Mouse (Mus musculus) heart, postnatal 0 days (tissue): ENCODE results near the gene Hspbap1. TPM values are rescaled to one million over a fixed set of nuclear protein-coding genes. Genes with fewer than 3 reads are reported as not detected.

Experiments
- ATAC-seq: fragments of 200-750 bp; cut with Nextera tagmentation; 2 replicates; pipeline ENCODE4 v1.8.0; 2017; ENCODE audit warnings: low read depth, moderate number of reproducible peaks, moderate library complexity; ENCODE audit not compliant: insufficient read depth
- DNase-seq: peaks from one replicate; pipeline ENCODE4 v3.0.0-alpha.2; 2016; ENCODE audit warnings: low spot score
- H3K27ac ChIP-seq: fragments of 300-500 bp; sonication (generic); 2 replicates; pipeline ENCODE4 v1.5.1; 2014; ENCODE audit warnings: low read depth, mild to moderate bottlenecking
- H3K27me3 ChIP-seq: fragments of 300-500 bp; sonication (generic); 2 replicates; pipeline ENCODE4 v1.6.1; 2014; ENCODE audit warnings: low read length, mixed read lengths; ENCODE audit not compliant: control insufficient read depth, insufficient read depth
- H3K36me3 ChIP-seq: fragments of 300-500 bp; sonication (generic); replicated peaks from 2 replicates; pipeline ENCODE4 v1.6.1; 2014; ENCODE audit warnings: low read length, mixed read lengths; ENCODE audit not compliant: control insufficient read depth, insufficient read depth
- H3K4me1 ChIP-seq: fragments of 300-500 bp; sonication (generic); 2 replicates; pipeline ENCODE4 v1.6.1; 2014; ENCODE audit warnings: antibody characterized with exemption; ENCODE audit not compliant: control insufficient read depth, insufficient read depth
- H3K4me2 ChIP-seq: fragments of 300-500 bp; sonication (generic); 2 replicates; pipeline ENCODE4 v1.6.1; 2014; ENCODE audit warnings: low read depth, mild to moderate bottlenecking, low read length, moderate library complexity
- H3K4me3 ChIP-seq: fragments of 300-500 bp; sonication (generic); 2 replicates; pipeline ENCODE4 v1.5.1; 2014; ENCODE audit warnings: low read depth, low read length
- H3K9ac ChIP-seq: fragments of 300-500 bp; sonication (generic); replicated peaks from 2 replicates; pipeline ENCODE4 v1.6.1; 2014; ENCODE audit warnings: low read depth, low read length, mixed read lengths
- H3K9me3 ChIP-seq: fragments of 300-500 bp; sonication (generic); replicated peaks from 2 replicates; pipeline ENCODE4 v1.6.1; 2016; ENCODE audit warnings: low read length; ENCODE audit not compliant: control insufficient read depth
- CTCF ChIP-seq: IDR thresholded peaks from 2 replicates; pipeline ENCODE4 v1.5.1; 2016; ENCODE audit warnings: antibody characterized with exemption, control low read depth, low read depth
- EP300 ChIP-seq: IDR thresholded peaks from 2 replicates; pipeline ENCODE4 v1.6.1; 2016; ENCODE audit warnings: antibody characterized with exemption, low read depth
- WGBS: fragments of 180-500 bp; shearing (Covaris S2); extraction: QIAGEN DNeasy Blood & Tissue Kit; methylation state at CpG from one replicate; pipeline ENCODE4 v1.1.7; 2014; 5-methylcytosine and 5-hydroxymethylcytosine counted together
- polyA plus RNA-seq: library from polyadenylated mRNA; unstranded; fragments of >200 nt; fragmentation: Nextera tagmentation; extraction: Ambion mirVana; gene quantifications from 2 replicates; pipeline ENCODE4 v1.2.1, GENCODE M21; 2015
- total RNA-seq: library from RNA; depleted of rRNA; stranded (reverse); fragments of >200 nt; gene quantifications from 2 replicates; pipeline ENCODE4 v1.2.3, GENCODE M21; 2014; ENCODE audit warnings: low replicate concordance

Gene Hspbap1
- total and polyA plus RNA-seq, 2 experiments from 2014 or later: 5.0 to 5.5 TPM

GRCm38 (mm10) chr16:35802163-35802562 lies 32.0 kb downstream of the Hspbap1 start:
- no peaks in the 10 kb centered on the region for H3K36me3 ChIP-seq
- ATAC-seq (peak; percentile 73), DNase-seq (no peak)
- TF ChIP-seq EP300 (no peak), CTCF (no peak)
- no peaks in the 10 kb centered on the region for H3K27me3 ChIP-seq
- no peak overlapping the region for H3K27ac ChIP-seq
- H3K4me2 ChIP-seq: no peak overlapping the region
- no peak overlapping the region for H3K4me3 ChIP-seq
- no peak overlapping the region for H3K9ac ChIP-seq
- peaks cover 12% of the 10 kb centered on the region; the same call in 1 of the 2 replicates for H3K9me3 ChIP-seq
- WGBS: 63% methylated on average over 7 of the region's 7 CpGs
- peaks cover 9% of the 10 kb centered on the region; the same call in 1 of the 2 replicates for H3K4me1 ChIP-seq

DNA sequence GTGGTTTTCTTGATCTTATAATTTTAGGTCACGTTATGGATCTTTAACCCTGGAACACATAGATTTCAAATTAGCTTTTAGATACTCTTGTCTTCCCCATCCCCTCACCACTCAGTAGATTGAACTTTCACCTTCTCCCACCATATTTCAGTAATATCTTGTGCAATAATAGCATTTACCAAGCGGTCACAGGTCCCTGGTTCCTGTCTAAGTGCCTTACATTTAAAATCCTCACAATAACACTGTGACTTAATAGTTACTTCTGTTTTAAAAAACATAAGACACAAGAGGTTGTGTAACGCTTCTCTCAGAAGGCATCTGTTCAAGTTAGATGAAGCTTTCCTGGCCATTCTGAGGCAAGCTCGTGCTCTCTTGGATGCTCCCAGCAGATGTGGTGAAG lies 33.5 kb downstream of the Hspbap1 start:
- whole genome bisulfite sequencing: 85% methylated on average over 4 of the region's 4 CpGs
- Histone ChIP-seq H3K4me1 (peaks cover 11% of the 10 kb centered on the region; the same call in 1 of the 2 replicates), H3K27ac (no peak overlapping the region), H3K9me3 (peaks cover 12% of the 10 kb centered on the region; the same call in 1 of the 2 replicates), H3K9ac (no peak overlapping the region), H3K36me3 (no peaks in the 10 kb centered on the region), H3K4me3 (no peak overlapping the region), H3K27me3 (no peaks in the 10 kb centered on the region), H3K4me2 (no peak overlapping the region)
- ATAC-seq (no peak), DNase-seq (no peak)
- no peak for TF ChIP-seq CTCF
- no peak for TF ChIP-seq EP300

GRCm38 (mm10) chr16:35806973-35807662 lies 36.9 kb downstream of the Hspbap1 start:
- H3K4me1 ChIP-seq: peaks cover 11% of the 10 kb centered on the region; the same call in 1 of the 2 replicates
- peak overlapping the region; percentile 6; the same call in 1 of the 2 replicates for H3K4me2 ChIP-seq
- 61% methylated on average over 6 of the region's 6 CpGs for WGBS
- ATAC-seq (no peak), DNase-seq (no peak)
- TF ChIP-seq CTCF (no peak), EP300 (no peak)
- H3K9me3 ChIP-seq: no peaks in the 10 kb centered on the region
- no peaks in the 10 kb centered on the region for H3K27me3 ChIP-seq
- H3K4me3 ChIP-seq: no peak overlapping the region
- H3K27ac ChIP-seq: 0 out of 2 replicates have a peak overlapping the region, but pooled peaks have one; percentile 30
- H3K36me3 ChIP-seq: no peaks in the 10 kb centered on the region
- H3K9ac ChIP-seq: no peak overlapping the region

DNA sequence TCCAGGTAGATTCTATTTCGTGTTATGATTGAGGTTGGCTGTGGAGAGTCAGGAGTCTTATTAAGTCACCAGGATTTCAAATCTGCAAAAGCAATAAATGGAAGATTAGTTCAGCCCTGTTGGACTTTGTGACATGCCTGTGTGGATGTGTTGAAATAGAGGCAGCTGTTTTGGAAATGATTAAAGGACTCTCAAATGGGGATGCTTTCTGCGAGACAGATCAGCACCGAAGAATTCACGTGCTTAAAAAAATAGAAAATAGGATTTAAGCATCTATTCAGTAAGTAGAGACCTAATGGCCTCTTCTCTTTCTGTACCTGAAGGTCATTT lies 37.5 kb downstream of the Hspbap1 start:
- no peak overlapping the region for H3K4me3 ChIP-seq
- no peaks in the 10 kb centered on the region for H3K9me3 ChIP-seq
- H3K27ac ChIP-seq: no peak overlapping the region
- no peak for TF ChIP-seq CTCF
- no peak for TF ChIP-seq EP300
- H3K36me3 ChIP-seq: no peaks in the 10 kb centered on the region
- H3K27me3 ChIP-seq: no peaks in the 10 kb centered on the region
- no peak overlapping the region for H3K4me2 ChIP-seq
- WGBS: 81% methylated on average over 4 of the region's 4 CpGs
- peaks cover 11% of the 10 kb centered on the region; the same call in 1 of the 2 replicates for H3K4me1 ChIP-seq
- H3K9ac ChIP-seq: no peak overlapping the region
- ATAC-seq (no peak), DNase-seq (no peak)

GRCm38 (mm10) chr16:35808838-35809237 lies 38.7 kb downstream of the Hspbap1 start:
- H3K4me3 ChIP-seq: no peak overlapping the region
- no peak overlapping the region for H3K9ac ChIP-seq
- H3K4me1 ChIP-seq: peaks cover 11% of the 10 kb centered on the region; the same call in 1 of the 2 replicates
- no peaks in the 10 kb centered on the region for H3K27me3 ChIP-seq
- no peak overlapping the region for H3K27ac ChIP-seq
- ATAC-seq (no peak), DNase-seq (no peak)
- H3K9me3 ChIP-seq: no peaks in the 10 kb centered on the region
- H3K36me3 ChIP-seq: no peaks in the 10 kb centered on the region
- no peak overlapping the region for H3K4me2 ChIP-seq
- WGBS: 98% methylated on average over 2 of the region's 2 CpGs
- TF ChIP-seq CTCF: no peak
- no peak for TF ChIP-seq EP300

DNA sequence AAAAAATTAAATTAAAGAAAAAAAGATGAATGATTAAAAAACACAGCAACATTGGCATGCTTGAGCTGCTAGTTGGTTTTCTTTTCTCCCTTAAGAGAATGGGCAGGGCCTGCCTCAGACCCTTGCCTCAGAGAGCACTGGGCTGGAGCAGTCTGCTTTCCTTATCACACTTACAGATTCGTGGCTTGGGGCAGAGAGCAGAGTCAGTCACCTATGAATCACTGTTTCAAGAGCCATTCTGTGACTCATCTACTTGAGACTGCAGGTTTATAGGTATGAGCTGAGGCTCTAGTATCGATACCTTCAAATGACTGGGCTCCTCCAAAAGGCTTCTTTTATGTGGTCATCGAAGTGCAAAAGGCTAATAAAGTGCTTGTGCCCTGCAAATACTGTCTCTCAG lies 42.9 kb downstream of the Hspbap1 start:
- DNase-seq (no peak), ATAC-seq (no peak)
- H3K9me3 ChIP-seq: no peaks in the 10 kb centered on the region
- no peak overlapping the region for H3K27ac ChIP-seq
- H3K4me1 ChIP-seq: no peaks in the 10 kb centered on the region
- 68% methylated on average over 3 of the region's 3 CpGs for WGBS
- no peaks in the 10 kb centered on the region for H3K36me3 ChIP-seq
- H3K27me3 ChIP-seq: no peaks in the 10 kb centered on the region
- no peak overlapping the region for H3K4me3 ChIP-seq
- TF ChIP-seq EP300 (no peak), CTCF (no peak)
- H3K9ac ChIP-seq: no peak overlapping the region
- H3K4me2 ChIP-seq: no peak overlapping the region
